Mouse (Mus musculus): ENCODE measurements at regions not wholly inside any gene's neighbourhood (a gene's known extent, or its start where the extent isn't known, plus 50 kb on each side); places are given as distances from the start of the nearest gene placed in this dataset.
"Not testable (repeated sequence)": the region's sequence is repeated elsewhere in the genome, so short reads cannot be mapped to it uniquely, and the experiment has no call there.

DNA sequence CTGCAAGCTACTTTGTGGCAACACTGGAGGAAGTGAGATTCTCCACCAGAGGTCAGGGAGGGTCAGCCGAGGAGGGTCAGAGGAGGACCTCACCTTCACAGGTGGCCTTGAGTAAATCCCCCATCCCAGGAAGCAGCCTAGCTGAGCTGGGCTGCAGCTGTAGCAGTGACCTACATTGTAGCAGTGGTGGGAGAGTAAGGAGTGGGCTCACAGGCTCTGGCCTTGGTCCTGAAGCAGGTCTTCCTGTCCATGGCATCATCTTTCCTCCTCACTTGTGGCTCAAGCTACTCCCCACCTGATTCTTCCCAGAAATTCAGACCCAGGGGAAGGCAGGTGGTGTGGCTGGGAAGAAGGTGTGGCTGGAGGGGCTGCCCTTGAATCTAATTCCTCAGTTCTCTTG, 84.3 kb downstream of the 1810013L24Rik start:
- not testable (repeated sequence) for H3K79me2 ChIP-seq (ENCODE audit: control insufficient read depth, insufficient read depth); H3K79me3 ChIP-seq (ENCODE audit: low read depth); H3K27me3 ChIP-seq (ENCODE audit: control insufficient read depth, insufficient read depth, insufficient read length); H3K36me3 ChIP-seq (ENCODE audit: control insufficient read depth, insufficient read depth); H3ac ChIP-seq (ENCODE audit: control insufficient read depth, insufficient read length, low read depth); H3K4me3 ChIP-seq (ENCODE audit: insufficient read depth, poor library complexity, severe bottlenecking)

- Histone ChIP-seq H3ac (ENCODE audit: control insufficient read depth, insufficient read length, low read depth) (no peak overlapping the region), H3K4me3 (ENCODE audit: insufficient read depth, poor library complexity, severe bottlenecking) (no peak overlapping the region), H3K79me2 (ENCODE audit: control insufficient read depth, insufficient read depth) (no peaks in the 10 kb centered on the region), H3K36me3 (ENCODE audit: control insufficient read depth, insufficient read depth) (no peaks in the 10 kb centered on the region), H3K79me3 (ENCODE audit: low read depth) (no peaks in the 10 kb centered on the region), H3K27me3 (ENCODE audit: control insufficient read depth, insufficient read depth, insufficient read length) (no peaks in the 10 kb centered on the region)
- no peak for TF ChIP-seq CTCF (IDR thresholded peaks at IDR 0.05; ENCODE audit: control insufficient read depth, insufficient read depth, insufficient read length)
- no peak for TF ChIP-seq MYOD1 (IDR thresholded peaks at IDR 0.05; ENCODE audit: control insufficient read depth, insufficient read length, low read depth)
- no peak for TF ChIP-seq MYOG (IDR thresholded peaks at IDR 0.05; ENCODE audit: control insufficient read depth, extremely low read depth, insufficient read length)
- no peak for TF ChIP-seq CEBPB (IDR thresholded peaks at IDR 0.05; ENCODE audit: low read depth)
- no peak for TF ChIP-seq USF1 (IDR thresholded peaks at IDR 0.05; ENCODE audit: low read depth)
- TF ChIP-seq FOSL1 (IDR thresholded peaks at IDR 0.05; ENCODE audit: insufficient read depth, low read length, poor library complexity, severe bottlenecking), result no peak
- TF ChIP-seq MAX (IDR thresholded peaks at IDR 0.05), result no peak
Measured at GRCm38 (mm10) chr16:8916091-8916490, 86.2 kb downstream of the 1810013L24Rik start.

DNA sequence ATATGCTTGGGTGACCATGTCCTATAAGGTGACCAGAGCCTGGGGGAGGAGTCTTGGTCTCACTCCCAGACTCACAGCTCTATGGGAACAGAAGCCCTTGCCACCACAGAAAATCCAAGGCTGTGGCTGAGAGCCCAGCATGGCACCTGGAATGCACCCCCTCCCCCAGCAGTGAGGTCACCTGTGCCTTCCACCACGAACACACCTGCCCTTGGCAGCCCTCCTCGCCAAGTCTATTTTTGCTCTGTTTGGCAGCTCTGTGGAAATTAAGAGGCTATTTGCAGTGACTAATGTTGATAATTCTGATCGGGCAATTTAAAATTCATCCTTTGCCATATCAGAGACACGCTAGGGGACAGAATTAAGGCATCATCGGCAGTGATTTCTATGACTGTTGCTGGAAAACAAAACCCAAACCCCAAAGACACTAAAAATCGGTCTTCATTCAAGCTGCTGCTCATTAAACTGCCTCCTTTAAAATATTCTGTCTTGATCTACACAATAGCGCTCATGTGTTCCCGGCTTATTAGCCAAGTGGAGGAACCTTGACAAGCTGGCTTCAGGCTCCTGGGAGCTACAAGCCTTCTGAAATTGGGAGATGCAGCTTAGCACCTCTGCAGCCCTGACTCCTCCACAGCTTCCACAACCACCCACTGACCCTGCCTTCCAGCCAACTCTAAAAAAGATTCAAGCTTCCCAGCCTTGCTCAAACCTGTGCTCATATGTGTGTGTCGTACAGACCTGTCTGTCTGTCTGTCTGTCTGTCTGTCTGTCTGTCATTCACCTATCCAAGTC, 89.0 kb downstream of the 1810013L24Rik start:
- Histone ChIP-seq H3K4me3 (ENCODE audit: insufficient read depth, poor library complexity, severe bottlenecking) (no peak overlapping the region), H3ac (ENCODE audit: control insufficient read depth, insufficient read length, low read depth) (no peak overlapping the region), H3K79me2 (ENCODE audit: control insufficient read depth, insufficient read depth) (no peaks in the 10 kb centered on the region), H3K79me3 (ENCODE audit: low read depth) (no peaks in the 10 kb centered on the region), H3K27me3 (ENCODE audit: control insufficient read depth, insufficient read depth, insufficient read length) (no peaks in the 10 kb centered on the region), H3K36me3 (ENCODE audit: control insufficient read depth, insufficient read depth) (no peaks in the 10 kb centered on the region)
- TF ChIP-seq CEBPB (IDR thresholded peaks at IDR 0.05; ENCODE audit: low read depth) (no peak), FOSL1 (IDR thresholded peaks at IDR 0.05; ENCODE audit: insufficient read depth, low read length, poor library complexity, severe bottlenecking) (no peak), USF1 (IDR thresholded peaks at IDR 0.05; ENCODE audit: low read depth) (no peak), MAX (IDR thresholded peaks at IDR 0.05) (no peak), MYOG (IDR thresholded peaks at IDR 0.05; ENCODE audit: control insufficient read depth, extremely low read depth, insufficient read length) (no peak), CTCF (IDR thresholded peaks at IDR 0.05; ENCODE audit: control insufficient read depth, insufficient read depth, insufficient read length) (no peak), MYOD1 (IDR thresholded peaks at IDR 0.05; ENCODE audit: control insufficient read depth, insufficient read length, low read depth) (no peak)

DNA sequence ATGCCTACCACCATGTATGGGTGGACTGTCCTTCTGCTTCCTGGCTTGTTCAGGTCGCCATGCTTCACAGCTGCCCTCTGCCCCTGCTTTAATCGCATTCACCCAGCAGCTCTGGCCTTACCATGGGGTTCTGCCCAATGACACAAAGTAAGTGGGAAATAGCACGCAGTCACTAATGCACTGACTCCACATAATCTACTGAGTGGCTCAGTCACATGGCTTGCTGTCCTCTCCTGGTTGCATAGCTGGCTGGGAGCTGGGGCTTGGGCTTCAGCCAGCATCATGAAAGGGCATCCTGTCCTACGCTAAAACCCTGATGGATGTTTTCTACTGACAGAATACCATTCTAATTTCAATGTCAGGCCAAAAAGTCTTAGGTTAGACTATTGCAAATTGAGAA, 94.8 kb downstream of the 1810013L24Rik start:
- no peak overlapping the region for H3ac ChIP-seq (ENCODE audit: control insufficient read depth, insufficient read length, low read depth)
- no peaks in the 10 kb centered on the region for H3K36me3 ChIP-seq (ENCODE audit: control insufficient read depth, insufficient read depth)
- no peaks in the 10 kb centered on the region for H3K27me3 ChIP-seq (ENCODE audit: control insufficient read depth, insufficient read depth, insufficient read length)
- TF ChIP-seq USF1 (IDR thresholded peaks at IDR 0.05; ENCODE audit: low read depth) (no peak), MYOG (IDR thresholded peaks at IDR 0.05; ENCODE audit: control insufficient read depth, extremely low read depth, insufficient read length) (no peak)
- no peaks in the 10 kb centered on the region for H3K79me2 ChIP-seq (ENCODE audit: control insufficient read depth, insufficient read depth)
- H3K4me3 ChIP-seq (ENCODE audit: insufficient read depth, poor library complexity, severe bottlenecking), result no peak overlapping the region
- H3K79me3 ChIP-seq (ENCODE audit: low read depth), result no peaks in the 10 kb centered on the region

DNA sequence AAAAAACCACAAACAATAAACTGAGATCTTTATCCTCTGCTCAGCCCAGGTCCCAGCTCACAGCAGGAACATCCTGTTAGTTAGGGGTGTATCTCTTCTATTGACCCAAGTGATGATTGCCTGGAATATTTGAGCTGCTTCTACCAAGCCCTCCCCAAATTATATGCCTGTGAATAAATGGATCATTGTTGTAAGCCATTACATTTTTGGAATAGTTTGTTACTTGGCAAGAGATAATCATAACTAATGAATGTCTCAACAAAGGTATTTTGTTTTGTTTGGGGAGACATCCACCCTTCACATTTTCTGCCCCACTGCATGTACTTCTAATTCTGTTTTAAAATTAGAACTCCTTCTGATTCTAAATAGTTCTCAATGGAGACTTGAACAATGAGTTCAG, 102.1 kb downstream of the 1810013L24Rik start:
- Histone ChIP-seq H3K36me3 (ENCODE audit: control insufficient read depth, insufficient read depth) (no peaks in the 10 kb centered on the region), H3K79me2 (ENCODE audit: control insufficient read depth, insufficient read depth) (no peaks in the 10 kb centered on the region), H3ac (ENCODE audit: control insufficient read depth, insufficient read length, low read depth) (no peak overlapping the region), H3K4me3 (ENCODE audit: insufficient read depth, poor library complexity, severe bottlenecking) (no peak overlapping the region), H3K79me3 (ENCODE audit: low read depth) (no peaks in the 10 kb centered on the region), H3K27me3 (ENCODE audit: control insufficient read depth, insufficient read depth, insufficient read length) (no peaks in the 10 kb centered on the region)
- TF ChIP-seq MAX (IDR thresholded peaks at IDR 0.05), result no peak
- no peak for TF ChIP-seq CTCF (IDR thresholded peaks at IDR 0.05; ENCODE audit: control insufficient read depth, insufficient read depth, insufficient read length)
- TF ChIP-seq USF1 (IDR thresholded peaks at IDR 0.05; ENCODE audit: low read depth), result no peak
- TF ChIP-seq CEBPB (IDR thresholded peaks at IDR 0.05; ENCODE audit: low read depth), result no peak
- TF ChIP-seq MYOG (IDR thresholded peaks at IDR 0.05; ENCODE audit: control insufficient read depth, extremely low read depth, insufficient read length), result no peak
- no peak for TF ChIP-seq MYOD1 (IDR thresholded peaks at IDR 0.05; ENCODE audit: control insufficient read depth, insufficient read length, low read depth)

DNA sequence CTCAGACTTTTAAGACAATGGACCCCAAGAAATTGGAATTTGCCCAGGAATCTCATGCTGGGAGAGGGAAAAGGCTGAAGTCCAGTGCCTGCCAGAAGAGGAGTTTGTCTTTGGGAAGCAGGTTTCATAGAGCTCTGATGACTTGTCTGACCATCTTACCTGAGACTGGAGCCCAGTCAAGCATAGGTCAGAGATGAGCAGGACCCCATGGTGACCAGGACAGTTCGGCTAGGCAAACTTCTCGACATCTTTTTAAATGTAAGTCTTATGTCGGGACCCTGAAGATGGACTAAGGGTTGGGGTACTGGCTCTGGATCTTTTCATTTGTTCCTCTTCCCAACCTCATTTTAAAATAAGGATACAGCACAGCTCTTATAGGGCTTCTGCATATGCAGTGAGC, 103.2 kb downstream of the 1810013L24Rik start:
- H3K27me3 ChIP-seq (ENCODE audit: control insufficient read depth, insufficient read depth, insufficient read length), result no peaks in the 10 kb centered on the region
- H3K79me3 ChIP-seq (ENCODE audit: low read depth), result no peaks in the 10 kb centered on the region
- H3K4me3 ChIP-seq (ENCODE audit: insufficient read depth, poor library complexity, severe bottlenecking), result no peak overlapping the region
- H3K36me3 ChIP-seq (ENCODE audit: control insufficient read depth, insufficient read depth), result no peaks in the 10 kb centered on the region
- H3ac ChIP-seq (ENCODE audit: control insufficient read depth, insufficient read length, low read depth), result no peak overlapping the region
- no peaks in the 10 kb centered on the region for H3K79me2 ChIP-seq (ENCODE audit: control insufficient read depth, insufficient read depth)
- no peak for TF ChIP-seq MYOD1 (IDR thresholded peaks at IDR 0.05; ENCODE audit: control insufficient read depth, insufficient read length, low read depth)
- TF ChIP-seq CTCF (IDR thresholded peaks at IDR 0.05; ENCODE audit: control insufficient read depth, insufficient read depth, insufficient read length), result no peak
- TF ChIP-seq MYOG (IDR thresholded peaks at IDR 0.05; ENCODE audit: control insufficient read depth, extremely low read depth, insufficient read length), result no peak
- no peak for TF ChIP-seq FOSL1 (IDR thresholded peaks at IDR 0.05; ENCODE audit: insufficient read depth, low read length, poor library complexity, severe bottlenecking)
- TF ChIP-seq CEBPB (IDR thresholded peaks at IDR 0.05; ENCODE audit: low read depth), result no peak
- no peak for TF ChIP-seq USF1 (IDR thresholded peaks at IDR 0.05; ENCODE audit: low read depth)
- TF ChIP-seq MAX (IDR thresholded peaks at IDR 0.05), result no peak

Measured in C2C12 (cell line).